Mouse (Mus musculus) intestine, embryonic 14.5 days (tissue): ENCODE measurements at regions not wholly inside any gene's neighbourhood (a gene's known extent, or its start where the extent isn't known, plus 50 kb on each side); places are given as distances from the start of the nearest gene placed in this dataset.

ENCODE experiments used
- ATAC-seq: fragments of 200-750 bp; cut with Nextera tagmentation; replicated peaks from 2 replicates; pipeline ENCODE4 v1.8.0; 2017; ENCODE audit warnings: low read depth, moderate number of reproducible peaks, moderate TSS enrichment, moderate library complexity; ENCODE audit not compliant: low FRiP score, low TSS enrichment
- DNase-seq: peaks from one replicate; pipeline ENCODE4 v3.0.0-alpha.2; 2018; ENCODE audit warnings: low spot score
- H3K27ac ChIP-seq: fragments of 300-500 bp; sonication (generic); 2 replicates; pipeline ENCODE4 v1.5.1; 2014; ENCODE audit warnings: low read depth, mild to moderate bottlenecking, control low read depth
- H3K27me3 ChIP-seq: fragments of 300-500 bp; sonication (generic); replicated peaks from 2 replicates; pipeline ENCODE4 v1.6.1; 2014; ENCODE audit warnings: low read length, control low read depth; ENCODE audit not compliant: control insufficient read depth, insufficient read depth
- H3K36me3 ChIP-seq: fragments of 300-500 bp; sonication (generic); 2 replicates; pipeline ENCODE4 v1.6.1; 2014; ENCODE audit warnings: low read length, control low read depth; ENCODE audit not compliant: control insufficient read depth, insufficient read depth
- H3K4me1 ChIP-seq: fragments of 300-500 bp; sonication (generic); replicated peaks from 2 replicates; pipeline ENCODE4 v1.6.1; 2014; ENCODE audit warnings: low read length, control low read depth, mixed read lengths; ENCODE audit not compliant: control insufficient read depth, insufficient read depth
- H3K4me2 ChIP-seq: fragments of 300-500 bp; sonication (generic); 2 replicates; pipeline ENCODE4 v1.6.1; 2014; ENCODE audit warnings: low read length
- H3K4me3 ChIP-seq: fragments of 300-500 bp; sonication (generic); 2 replicates; pipeline ENCODE4 v1.5.1; 2014; ENCODE audit warnings: low read depth, low read length, control low read depth, mixed read lengths
- H3K9ac ChIP-seq: fragments of 300-500 bp; sonication (generic); 2 replicates; pipeline ENCODE4 v1.6.1; 2014; ENCODE audit warnings: mild to moderate bottlenecking, low read length
- H3K9me3 ChIP-seq: fragments of 300-500 bp; sonication (generic); 2 replicates; pipeline ENCODE4 v1.6.1; 2016; ENCODE audit warnings: low read length, control low read depth; ENCODE audit not compliant: control insufficient read depth
- WGBS: fragments of 180-500 bp; shearing (Covaris S2); extraction: QIAGEN DNeasy Blood & Tissue Kit; methylation state at CpG from one replicate; pipeline ENCODE4 v1.1.7; 2014; 5-methylcytosine and 5-hydroxymethylcytosine counted together

- Histone ChIP-seq H3K4me3 (no peak overlapping the region), H3K27me3 (no peaks in the 10 kb centered on the region), H3K36me3 (no peaks in the 10 kb centered on the region), H3K9me3 (no peaks in the 10 kb centered on the region), H3K27ac (no peak overlapping the region), H3K4me2 (no peak overlapping the region), H3K9ac (no peak overlapping the region), H3K4me1 (no peaks in the 10 kb centered on the region)
- 89% methylated on average over 4 of the region's 4 CpGs for WGBS
- DNase-seq (no peak), ATAC-seq (no peak)
Observed at GRCm38 (mm10) chr2:178844561-178844960, 414.2 kb downstream of the Cdh26 start.

DNA sequence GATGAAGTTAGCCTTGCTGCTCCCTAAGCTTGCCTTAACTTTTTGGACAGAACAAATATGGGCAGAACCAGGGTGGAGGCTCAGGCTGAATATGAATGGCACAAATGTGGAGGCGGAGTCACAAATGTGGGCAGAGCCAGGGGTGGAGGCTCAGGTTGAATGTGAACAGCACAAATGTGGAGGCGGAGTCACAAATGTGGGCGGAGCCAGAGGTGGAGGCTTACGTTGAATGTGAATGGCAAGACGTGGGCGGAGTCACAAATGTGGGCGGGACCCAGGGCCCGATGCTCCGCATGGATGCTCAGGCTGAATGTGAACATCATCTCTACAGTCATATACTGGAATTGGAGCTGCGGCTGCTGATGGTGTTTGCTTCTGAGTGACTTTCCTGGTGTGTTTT, 420.0 kb downstream of the Cdh26 start:
- no peaks in the 10 kb centered on the region for H3K36me3 ChIP-seq
- H3K9me3 ChIP-seq: no peaks in the 10 kb centered on the region
- H3K9ac ChIP-seq: no peak overlapping the region
- H3K27me3 ChIP-seq: no peaks in the 10 kb centered on the region
- no peak overlapping the region for H3K27ac ChIP-seq
- ATAC-seq (no peak), DNase-seq (no peak)
- H3K4me3 ChIP-seq: no peak overlapping the region
- 84% methylated on average over 10 of the region's 10 CpGs for WGBS
- H3K4me1 ChIP-seq: no peaks in the 10 kb centered on the region
- H3K4me2 ChIP-seq: no peak overlapping the region

DNA sequence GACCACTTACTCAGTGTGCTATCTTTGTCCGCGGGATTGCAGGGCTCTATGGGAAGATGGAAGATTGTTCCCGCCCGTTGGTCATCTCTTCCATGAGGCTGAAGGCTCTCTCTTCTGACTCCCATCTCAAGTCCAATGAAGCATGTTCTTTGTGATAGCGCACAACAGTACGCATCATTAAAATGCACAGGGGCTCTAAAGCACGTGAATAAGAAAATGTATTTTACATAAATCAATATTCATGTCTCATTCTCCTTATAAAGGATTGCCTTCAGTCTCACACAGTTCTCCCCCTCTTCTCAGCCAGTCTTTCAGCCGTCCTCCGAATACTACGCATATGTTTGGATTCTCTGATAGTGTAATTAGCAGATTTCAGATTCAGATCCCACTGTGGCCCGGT, 420.4 kb downstream of the Cdh26 start:
- Histone ChIP-seq H3K27me3 (no peaks in the 10 kb centered on the region), H3K9ac (no peak overlapping the region), H3K27ac (no peak overlapping the region), H3K9me3 (no peaks in the 10 kb centered on the region), H3K4me3 (no peak overlapping the region), H3K4me1 (no peaks in the 10 kb centered on the region), H3K36me3 (no peaks in the 10 kb centered on the region), H3K4me2 (no peak overlapping the region)
- no peak for ATAC-seq
- DNase-seq: no peak
- whole genome bisulfite sequencing: 90% methylated on average over 11 of the region's 11 CpGs

DNA sequence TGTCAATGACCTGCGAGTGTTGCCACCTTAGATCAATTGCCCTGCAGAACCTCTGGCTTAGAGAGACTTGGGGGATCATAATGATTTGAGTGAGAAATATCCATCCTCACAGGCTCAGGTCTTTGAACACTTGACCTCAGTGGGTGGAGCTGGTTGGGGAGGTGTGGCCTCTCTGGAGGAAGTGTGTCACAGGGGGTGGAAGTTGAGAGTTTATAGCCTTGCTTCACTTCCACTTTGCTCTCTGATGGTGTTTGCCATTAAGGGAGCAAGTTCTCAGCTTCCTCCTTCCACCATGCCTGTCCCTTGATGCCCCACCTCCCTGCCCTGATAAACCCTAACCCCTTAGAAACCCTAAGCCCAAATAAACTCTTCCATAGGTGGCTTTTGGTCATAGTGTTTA, 423.7 kb downstream of the Cdh26 start:
- no peak overlapping the region for H3K4me3 ChIP-seq
- H3K9ac ChIP-seq: no peak overlapping the region
- no peak overlapping the region for H3K27ac ChIP-seq
- 79% methylated on average over 1 of the region's 1 CpGs for WGBS
- H3K4me1 ChIP-seq: no peaks in the 10 kb centered on the region
- H3K9me3 ChIP-seq: no peaks in the 10 kb centered on the region
- ATAC-seq (no peak), DNase-seq (no peak)
- H3K36me3 ChIP-seq: no peaks in the 10 kb centered on the region
- no peak overlapping the region for H3K4me2 ChIP-seq
- H3K27me3 ChIP-seq: no peaks in the 10 kb centered on the region

DNA sequence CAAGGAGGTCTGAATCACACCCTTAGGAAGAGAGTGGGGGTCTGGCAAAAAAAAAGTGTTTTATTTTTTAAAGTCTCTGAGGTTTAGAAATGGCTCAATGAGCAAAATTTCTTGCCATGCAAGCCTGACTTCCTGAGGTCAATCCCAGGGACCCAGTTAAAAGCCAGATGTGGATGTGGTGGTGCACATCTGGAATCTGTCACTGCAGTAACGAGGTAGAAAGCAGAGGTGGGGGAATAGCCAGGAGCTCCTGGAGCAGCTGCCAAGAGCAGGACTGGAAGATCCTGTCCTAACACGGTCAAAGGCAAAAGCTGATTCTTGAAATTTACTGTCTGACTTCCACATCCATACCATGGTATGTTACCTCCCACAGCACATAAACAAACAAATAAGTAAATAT, 424.4 kb downstream of the Cdh26 start:
- no peak overlapping the region for H3K27ac ChIP-seq
- H3K4me3 ChIP-seq: no peak overlapping the region
- H3K4me1 ChIP-seq: no peaks in the 10 kb centered on the region
- no peak overlapping the region for H3K4me2 ChIP-seq
- H3K27me3 ChIP-seq: no peaks in the 10 kb centered on the region
- no peaks in the 10 kb centered on the region for H3K36me3 ChIP-seq
- H3K9ac ChIP-seq: no peak overlapping the region
- ATAC-seq: no peak
- WGBS: 10% methylated on average over 2 of the region's 2 CpGs
- H3K9me3 ChIP-seq: no peaks in the 10 kb centered on the region
- no peak for DNase-seq

DNA sequence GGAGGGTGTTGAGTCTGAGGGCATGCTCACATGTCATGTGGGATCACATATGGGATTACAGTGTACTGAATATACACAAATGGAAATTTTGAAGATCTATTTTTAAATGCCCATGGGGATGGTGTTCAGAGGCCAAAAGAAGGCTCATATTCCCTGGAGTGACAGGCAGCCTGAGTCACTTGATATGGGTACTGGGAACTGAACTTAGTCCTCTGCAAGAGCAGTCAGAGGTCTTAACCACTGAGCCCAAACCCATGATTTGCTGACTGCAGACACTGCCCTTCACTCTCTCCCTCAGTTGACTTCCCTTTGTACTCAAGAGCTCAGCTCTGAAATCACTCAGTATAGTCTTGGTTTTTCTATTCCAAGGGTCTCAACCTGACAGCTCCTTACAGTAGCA, 432.3 kb downstream of the Cdh26 start:
- no peak for DNase-seq
- no peak overlapping the region for H3K27ac ChIP-seq
- ATAC-seq: no peak

DNA sequence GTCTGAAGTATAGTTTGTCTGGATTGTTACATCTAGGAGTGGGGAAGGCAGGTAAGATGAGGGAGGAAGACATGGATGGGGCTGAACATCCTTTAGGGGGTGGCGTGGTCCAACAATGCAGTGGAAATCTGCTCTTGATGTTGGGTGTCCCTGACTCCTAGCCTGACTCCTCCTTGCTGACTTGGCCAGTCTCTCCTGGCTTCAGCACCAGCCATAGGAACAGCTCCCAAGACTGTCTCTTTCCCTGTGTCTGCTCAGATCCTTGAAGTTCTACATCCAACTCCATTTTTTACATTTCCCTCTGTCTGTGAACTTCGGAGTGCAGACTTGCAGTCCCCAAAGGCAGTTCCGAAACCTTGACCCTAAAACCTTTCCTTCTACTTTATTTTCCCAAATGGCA, 436.8 kb downstream of the Cdh26 start:
- no peak overlapping the region for H3K4me3 ChIP-seq
- H3K9me3 ChIP-seq: no peaks in the 10 kb centered on the region
- DNase-seq: peak; percentile 85
- no peaks in the 10 kb centered on the region for H3K36me3 ChIP-seq
- H3K4me1 ChIP-seq: no peaks in the 10 kb centered on the region
- no peak overlapping the region for H3K27ac ChIP-seq
- no peak overlapping the region for H3K9ac ChIP-seq
- no peak overlapping the region for H3K4me2 ChIP-seq
- WGBS: 49% methylated on average over 3 of the region's 3 CpGs
- ATAC-seq: no peak
- no peaks in the 10 kb centered on the region for H3K27me3 ChIP-seq

More for the DNA sequence above, 432.3 kb downstream of the Cdh26 start:
- Histone ChIP-seq H3K27me3 (no peaks in the 10 kb centered on the region), H3K4me2 (no peak overlapping the region), H3K4me1 (no peaks in the 10 kb centered on the region), H3K36me3 (no peaks in the 10 kb centered on the region), H3K4me3 (no peak overlapping the region), H3K9me3 (no peaks in the 10 kb centered on the region), H3K9ac (no peak overlapping the region)

DNA sequence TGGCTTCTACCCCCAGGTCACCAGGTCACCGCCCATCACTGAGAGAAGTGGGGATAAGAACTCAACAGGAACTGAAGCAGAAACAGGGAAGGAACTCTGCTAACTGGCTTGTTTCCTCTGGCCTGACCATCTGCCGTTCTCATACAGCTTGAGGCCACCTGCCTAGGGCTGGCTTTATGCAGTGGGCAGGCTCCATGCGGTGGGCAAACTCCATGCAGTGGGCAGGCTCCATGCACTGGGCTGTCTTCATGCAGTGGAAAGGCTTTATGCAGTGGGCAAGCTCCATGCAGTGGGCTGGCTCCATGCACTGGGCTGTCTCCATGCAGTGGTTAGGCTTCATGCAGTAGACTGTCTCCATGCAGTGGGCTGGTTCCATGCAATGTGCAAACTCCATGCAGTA, 438.8 kb downstream of the Cdh26 start:
- Histone ChIP-seq H3K27me3 (no peaks in the 10 kb centered on the region), H3K4me2 (no peak overlapping the region), H3K4me3 (no peak overlapping the region), H3K27ac (no peak overlapping the region), H3K9ac (no peak overlapping the region), H3K9me3 (no peaks in the 10 kb centered on the region), H3K36me3 (no peaks in the 10 kb centered on the region), H3K4me1 (no peaks in the 10 kb centered on the region)
- DNase-seq (no peak), ATAC-seq (no peak)
- WGBS: 80% methylated on average over 3 of the region's 3 CpGs

DNA sequence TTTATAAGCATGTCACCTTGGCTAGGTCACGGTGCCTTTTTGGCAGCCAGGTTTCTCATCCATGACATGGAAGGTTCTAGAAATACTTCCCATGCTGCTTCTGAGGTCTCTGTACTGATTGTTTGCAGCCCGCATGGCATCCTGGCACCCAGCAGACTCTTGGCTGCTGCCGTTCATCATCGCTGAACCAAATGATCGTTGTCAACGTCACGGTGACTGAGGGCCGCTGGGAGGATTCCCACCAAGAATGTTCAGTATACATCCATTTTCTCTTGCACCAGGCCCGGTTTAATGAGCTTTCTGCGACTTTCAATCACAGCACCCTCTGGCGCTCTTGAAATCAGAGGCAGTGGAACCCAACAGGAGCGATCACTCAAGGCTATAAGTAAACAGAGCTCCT, 448.1 kb downstream of the Cdh26 start:
- no peaks in the 10 kb centered on the region for H3K27me3 ChIP-seq
- no peak overlapping the region for H3K27ac ChIP-seq
- H3K4me3 ChIP-seq: no peak overlapping the region
- H3K9ac ChIP-seq: no peak overlapping the region
- ATAC-seq (no peak), DNase-seq (no peak)
- 89% methylated on average over 12 of the region's 12 CpGs for WGBS
- H3K9me3 ChIP-seq: no peaks in the 10 kb centered on the region
- H3K4me1 ChIP-seq: no peaks in the 10 kb centered on the region
- no peaks in the 10 kb centered on the region for H3K36me3 ChIP-seq
- H3K4me2 ChIP-seq: no peak overlapping the region
